Mouse (Mus musculus) kidney, adult 18-20 months (tissue): ENCODE results near the gene Ergic2.

ENCODE experiments used
- DNase-seq: peaks from one replicate; pipeline ENCODE4 v3.0.0; 2021

The Ergic2 gene

DNA sequence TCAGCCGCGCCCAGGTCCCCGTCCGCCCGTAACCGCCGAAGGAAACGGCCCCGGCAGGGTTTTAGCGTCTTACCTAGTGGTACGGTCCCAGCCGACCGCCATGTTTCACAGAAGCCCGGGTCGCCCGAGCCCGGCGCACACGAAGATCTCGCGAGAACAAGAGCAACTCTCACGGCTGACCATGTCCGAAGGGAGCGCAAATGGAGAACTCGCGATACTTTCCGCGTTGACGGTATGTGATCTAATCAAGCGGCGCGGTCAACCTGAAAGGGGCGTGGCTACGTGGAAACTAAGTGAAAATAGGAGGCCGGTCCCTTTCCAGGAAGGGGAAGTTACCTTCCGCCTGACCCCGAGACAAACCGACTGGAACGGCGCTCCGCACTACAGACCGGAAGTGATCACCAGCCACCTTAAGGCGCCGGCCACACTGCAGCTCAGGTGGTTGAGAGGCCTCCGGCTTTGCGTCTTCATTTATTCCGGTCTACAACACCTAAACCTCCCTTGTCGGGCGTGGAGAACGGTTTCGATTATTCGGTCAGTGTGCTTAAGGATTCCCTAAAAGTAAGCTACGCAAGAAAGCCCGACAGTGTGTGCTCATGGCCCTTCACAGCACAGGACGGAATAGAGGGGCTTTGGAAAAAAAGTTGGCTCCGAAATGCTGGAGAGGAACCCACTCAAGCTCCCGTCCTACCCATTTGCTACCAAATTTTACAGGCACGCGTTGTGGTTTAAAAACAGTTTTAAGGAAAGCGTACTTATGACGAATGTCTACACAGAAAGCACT is at the start of gene Ergic2:
TSS of gene Ergic2 (minus strand) at position 478 of the 784 bp plus-strand sequence.
- DNase-seq: peak; percentile 98

GRCm38 (mm10) chr6:148260729-148261101 is 48.5 kb upstream of the Ergic2 start:
- DNase-seq: no peak

DNA sequence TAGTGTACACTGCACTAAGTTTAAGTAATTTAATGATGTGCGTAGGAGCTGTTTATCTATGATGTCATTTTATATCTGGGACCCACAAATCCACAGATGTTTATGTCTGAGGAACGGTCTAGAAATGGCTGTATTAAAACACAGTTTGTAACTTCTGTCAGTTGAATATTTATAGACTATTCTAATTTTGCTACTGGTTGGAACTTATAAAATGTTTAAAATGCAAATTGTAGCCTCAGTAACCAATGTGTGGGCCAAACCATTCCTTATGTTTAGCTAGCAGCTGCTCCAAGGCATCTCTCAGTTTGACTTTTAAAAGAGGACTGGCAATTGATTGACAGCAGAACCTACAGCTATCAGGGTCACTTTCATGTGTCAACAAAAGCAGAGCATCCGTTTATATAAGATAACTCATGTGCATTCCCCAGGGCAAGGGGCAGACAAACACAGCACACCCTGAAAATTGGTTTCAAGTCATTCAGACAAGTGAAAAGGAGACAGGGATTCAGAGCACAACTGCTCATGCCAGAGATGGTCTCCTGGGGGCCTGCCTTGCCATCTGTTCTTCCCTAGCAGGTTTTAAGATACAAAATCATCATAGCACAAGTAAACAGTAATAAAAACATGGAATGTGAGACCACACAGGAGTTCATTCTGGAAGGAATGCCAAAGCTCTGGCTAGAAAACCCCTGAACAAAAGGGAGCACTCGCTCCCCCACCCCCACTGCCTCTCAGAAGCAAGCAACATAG is 48.0 kb upstream of the Ergic2 start:
- no peak for DNase-seq

- DNase-seq: no peak
Observed at GRCm38 (mm10) chr6:148259074-148259473, 46.9 kb upstream of the Ergic2 start.

- DNase-seq: no peak
Observed at GRCm38 (mm10) chr6:148257805-148258204, 45.6 kb upstream of the Ergic2 start.

GRCm38 (mm10) chr6:148256109-148256508 is 43.9 kb upstream of the Ergic2 start:
- no peak for DNase-seq

DNA sequence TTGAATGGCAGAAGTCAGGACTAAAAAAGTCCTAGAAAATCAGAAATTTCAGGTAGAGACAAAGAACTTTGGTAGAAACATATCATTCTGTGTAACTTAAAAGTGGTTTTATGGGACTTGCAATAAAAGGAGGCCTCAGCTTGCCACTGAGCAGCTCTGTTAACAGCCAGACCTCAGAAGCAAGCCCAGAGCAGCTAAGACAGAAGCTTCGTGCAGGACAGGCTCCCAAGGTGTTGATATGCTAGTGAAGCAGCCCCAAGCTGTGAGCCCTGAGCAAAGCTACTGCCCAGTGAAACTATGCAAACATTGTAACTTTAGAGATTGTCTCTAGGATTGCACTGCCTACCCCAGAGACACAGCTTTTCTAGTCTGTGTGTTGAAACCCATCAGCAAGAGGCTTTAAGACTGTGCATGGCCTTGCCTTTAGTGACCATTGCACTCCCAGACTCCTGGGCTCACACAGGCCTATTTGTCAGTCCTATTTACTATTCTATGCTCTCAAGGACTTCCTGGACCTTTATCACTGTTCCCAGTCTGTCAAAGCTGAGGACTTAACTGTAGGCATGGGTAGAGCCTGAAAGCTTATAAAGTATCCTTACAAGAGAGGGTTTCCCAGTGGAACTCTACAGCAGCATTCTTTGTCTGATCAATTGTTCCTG is 43.4 kb upstream of the Ergic2 start:
- no peak for DNase-seq

DNA sequence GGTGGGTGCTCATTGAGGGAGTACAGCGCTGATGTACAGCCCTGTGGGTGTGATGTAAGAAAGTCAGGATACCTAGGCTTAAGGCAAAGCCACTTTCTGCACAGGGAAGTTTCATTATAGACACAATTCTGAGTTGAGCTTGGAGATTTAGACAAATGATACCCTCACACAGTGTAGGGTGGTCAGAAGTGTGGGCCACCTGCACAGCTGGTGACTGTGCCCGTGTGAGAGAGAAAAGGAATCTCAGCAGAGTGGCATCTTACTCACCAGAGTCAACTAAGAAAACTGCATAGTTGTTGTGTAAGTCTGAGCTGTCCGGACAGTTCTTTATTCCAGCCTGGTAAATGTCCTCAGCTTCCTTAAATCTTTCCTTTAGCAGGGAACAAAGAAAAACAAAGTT is 37.0 kb upstream of the Ergic2 start:
- DNase-seq: no peak

- peak; percentile 40 for DNase-seq
Observed at GRCm38 (mm10) chr6:148248625-148249024, 36.5 kb upstream of the Ergic2 start.

GRCm38 (mm10) chr6:148246544-148246943 is 34.4 kb upstream of the Ergic2 start:
- DNase-seq: no peak

GRCm38 (mm10) chr6:148244836-148245235 is 32.7 kb upstream of the Ergic2 start:
- no peak for DNase-seq

GRCm38 (mm10) chr6:148242304-148242703 is 30.1 kb upstream of the Ergic2 start:
- no peak for DNase-seq

DNA sequence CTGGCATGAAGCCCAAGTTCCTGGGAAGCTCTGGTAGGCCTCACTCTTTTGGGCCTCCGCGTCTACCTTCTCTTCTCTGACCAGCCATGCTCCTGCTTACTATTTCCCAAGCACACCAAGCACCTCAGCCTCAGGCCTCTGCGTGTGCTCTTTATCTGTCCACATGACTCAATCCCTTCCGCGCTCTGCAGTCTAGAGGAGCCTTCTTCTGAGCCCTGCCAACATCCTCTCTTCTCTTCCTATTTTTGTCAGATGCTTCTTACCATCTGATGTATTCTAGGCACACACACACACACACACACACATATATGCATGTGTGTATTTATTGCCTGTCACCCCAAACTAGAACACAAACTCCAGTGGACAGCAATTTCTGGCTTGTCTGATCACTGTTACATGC is 29.5 kb upstream of the Ergic2 start:
- DNase-seq: no peak

- DNase-seq: no peak
Observed at GRCm38 (mm10) chr6:148239311-148239710, 27.1 kb upstream of the Ergic2 start.

GRCm38 (mm10) chr6:148237453-148237852 is 25.3 kb upstream of the Ergic2 start:
- no peak for DNase-seq

DNA sequence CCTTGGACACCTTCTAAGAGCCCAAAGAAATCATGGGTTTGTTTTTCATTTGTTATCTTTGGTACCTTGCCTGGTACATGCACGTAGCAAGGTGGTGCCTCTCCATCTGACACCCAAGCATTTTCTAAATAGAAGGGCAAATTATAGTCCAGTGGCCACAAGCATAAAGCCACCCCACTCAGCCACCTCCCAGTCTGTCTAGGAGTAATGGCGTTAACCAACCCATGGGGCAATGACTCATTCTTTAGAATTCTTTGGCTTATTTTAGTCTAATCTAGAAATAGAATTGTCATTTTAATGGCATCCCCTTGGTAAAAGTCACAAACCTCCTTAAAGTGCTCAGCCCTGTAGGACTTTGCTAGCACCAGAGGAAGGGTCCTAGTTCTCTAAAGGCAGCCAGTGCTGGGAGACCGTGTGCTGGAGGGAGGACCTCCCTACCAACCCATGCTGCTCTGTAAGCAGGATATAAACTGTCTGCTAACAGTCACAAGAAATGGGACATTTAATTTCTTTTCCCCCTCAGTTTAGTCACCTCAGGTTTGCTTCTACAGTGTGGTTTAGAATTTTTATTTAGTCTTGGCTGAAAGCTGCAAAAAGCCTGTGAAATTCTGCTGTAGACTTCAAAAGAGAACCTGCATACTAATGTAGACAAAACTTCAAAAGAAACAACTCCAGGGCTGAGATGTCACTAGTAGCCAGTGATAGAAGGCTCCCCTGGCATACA is 22.1 kb upstream of the Ergic2 start:
- no peak for DNase-seq

DNA sequence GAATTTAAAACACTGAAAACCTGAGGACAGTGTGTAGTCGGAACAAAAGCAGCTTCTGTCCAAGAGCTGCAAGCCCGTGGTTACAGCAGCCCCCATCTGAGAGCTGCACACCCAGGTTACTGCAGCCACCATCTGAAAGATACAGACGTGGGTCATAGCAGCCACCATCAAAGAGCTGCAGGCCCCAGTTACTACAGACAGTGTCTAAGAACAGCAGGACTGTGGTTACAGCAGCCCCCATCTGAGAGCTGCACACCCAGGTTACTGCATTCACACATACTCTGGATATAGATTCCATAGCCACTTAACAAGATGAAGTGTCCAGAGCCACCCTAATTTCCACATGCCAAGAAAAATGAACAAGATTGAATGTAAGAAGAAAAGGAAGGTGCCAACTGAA is 15.4 kb upstream of the Ergic2 start:
- no peak for DNase-seq

GRCm38 (mm10) chr6:148222686-148223085 is 10.5 kb upstream of the Ergic2 start:
- DNase-seq: no peak

GRCm38 (mm10) chr6:148218235-148219076 is 6.3 kb upstream of the Ergic2 start:
- DNase-seq: no peak

DNA sequence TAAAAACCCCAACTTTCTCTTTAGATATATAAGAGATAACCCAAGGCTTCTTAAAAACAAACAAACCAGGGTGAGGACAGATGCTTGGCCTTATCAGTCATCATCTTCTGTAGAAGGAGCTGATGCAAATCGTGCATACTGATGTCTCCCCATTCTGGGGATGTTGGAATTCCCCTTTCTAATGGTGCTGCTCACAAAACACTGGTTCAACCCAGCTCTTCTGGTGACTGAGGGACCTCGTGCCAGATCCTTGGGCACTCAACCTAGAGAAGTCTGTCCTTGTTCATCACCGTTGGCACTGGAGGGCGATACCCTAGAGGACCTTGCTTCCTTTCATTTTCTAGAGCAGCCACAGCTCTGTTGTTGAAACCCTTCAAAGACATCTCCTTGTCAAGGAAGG is 4.6 kb upstream of the Ergic2 start:
- no peak for DNase-seq

DNA sequence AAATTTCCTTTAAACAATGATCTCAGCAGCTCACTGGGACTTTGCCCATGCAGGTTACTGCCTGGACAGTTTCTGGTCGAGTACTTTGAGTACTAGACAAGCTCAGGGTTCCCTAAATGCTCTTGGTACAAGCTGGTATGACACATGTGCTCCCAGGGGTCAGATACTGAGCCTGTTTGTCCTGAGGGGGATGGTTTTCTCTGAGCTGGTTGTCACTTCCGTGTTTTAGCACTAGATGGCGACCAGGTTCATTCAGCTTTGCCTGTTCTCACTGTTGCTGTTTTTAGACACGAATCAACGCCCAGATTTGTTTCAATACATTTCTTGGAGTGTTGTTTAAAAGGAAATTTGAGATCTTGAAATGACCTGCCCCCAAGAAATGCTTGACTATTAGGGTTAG is 2.6 kb upstream of the Ergic2 start:
- peak; percentile 50 for DNase-seq

- no peak for DNase-seq
Observed at GRCm38 (mm10) chr6:148211391-148211876, 740 bp downstream of the Ergic2 start.
